Mouse (Mus musculus): ENCODE measurements around the gene Dvl1. TPM values are rescaled to one million over a fixed set of nuclear protein-coding genes. Genes with fewer than 3 reads are reported as not detected.

Gene Dvl1
- polyA plus RNA-seq, 1 experiment: 98.5 TPM

GRCm38 (mm10) chr4:155895216-155895615, 48.0 kb downstream of the Dvl1 start:
- no peak for DNase-seq (ENCODE audit: low read depth in 1 of 2, low spot score in 2 of 2)

GRCm38 (mm10) chr4:155895826-155896225, 48.6 kb downstream of the Dvl1 start:
- Histone ChIP-seq H3K27ac (ENCODE audit: insufficient read depth, low read length) (no peak overlapping the region), H3K4me3 (ENCODE audit: extremely low read depth, insufficient read depth, insufficient read length) (no peak overlapping the region), H3K27me3 (ENCODE audit: control insufficient read depth, insufficient read depth, low read length) (no peaks in the 10 kb centered on the region), H3K4me1 (ENCODE audit: control insufficient read depth, insufficient read depth, insufficient read length) (peaks cover 20% of the 10 kb centered on the region), H3K36me3 (ENCODE audit: control insufficient read depth, insufficient read depth, low read length) (peaks cover 15% of the 10 kb centered on the region)
- TF ChIP-seq POLR2A (IDR thresholded peaks at IDR 0.05; ENCODE audit: low read depth, low read length): no peak
- TF ChIP-seq CTCF (IDR thresholded peaks at IDR 0.05; ENCODE audit: extremely low read depth, insufficient read depth, insufficient read length, insufficient replicate concordance): no peak
- WGBS: 71% methylated on average over 4 of the region's 4 CpGs
- no peak for DNase-seq (ENCODE audit: low read depth in 1 of 2, low spot score in 2 of 2)

More at GRCm38 (mm10) chr4:155895216-155895615, 48.0 kb downstream of the Dvl1 start:
- Histone ChIP-seq H3K4me3 (ENCODE audit: extremely low read depth, insufficient read depth, insufficient read length) (no peak overlapping the region), H3K27me3 (ENCODE audit: control insufficient read depth, insufficient read depth, low read length) (no peaks in the 10 kb centered on the region), H3K4me1 (ENCODE audit: control insufficient read depth, insufficient read depth, insufficient read length) (peaks cover 23% of the 10 kb centered on the region), H3K27ac (ENCODE audit: insufficient read depth, low read length) (peak overlapping the region; percentile 18; the same call in 1 of the 2 replicates), H3K36me3 (ENCODE audit: control insufficient read depth, insufficient read depth, low read length) (peaks cover 11% of the 10 kb centered on the region)
- TF ChIP-seq POLR2A (IDR thresholded peaks at IDR 0.05; ENCODE audit: low read depth, low read length) (no peak), CTCF (IDR thresholded peaks at IDR 0.05; ENCODE audit: extremely low read depth, insufficient read depth, insufficient read length, insufficient replicate concordance) (no peak)
- 86% methylated on average over 6 of the region's 6 CpGs for whole genome bisulfite sequencing

- Histone ChIP-seq H3K27me3 (ENCODE audit: control insufficient read depth, insufficient read depth, low read length) (no peaks in the 10 kb centered on the region), H3K4me3 (ENCODE audit: extremely low read depth, insufficient read depth, insufficient read length) (no peak overlapping the region), H3K27ac (ENCODE audit: insufficient read depth, low read length) (no peak overlapping the region), H3K4me1 (ENCODE audit: control insufficient read depth, insufficient read depth, insufficient read length) (peaks cover 17% of the 10 kb centered on the region; the same call in 1 of the 2 replicates), H3K36me3 (ENCODE audit: control insufficient read depth, insufficient read depth, low read length) (peaks cover 19% of the 10 kb centered on the region)
- TF ChIP-seq CTCF (IDR thresholded peaks at IDR 0.05; ENCODE audit: extremely low read depth, insufficient read depth, insufficient read length, insufficient replicate concordance): no peak
- 97% methylated on average over 12 of the region's 12 CpGs for WGBS
- DNase-seq (ENCODE audit: low read depth in 1 of 2, low spot score in 2 of 2): no peak
These were observed 49.3 kb downstream of the Dvl1 start for GRCm38 (mm10) chr4:155896461-155896860.

- no peaks in the 10 kb centered on the region for H3K27me3 ChIP-seq (ENCODE audit: control insufficient read depth, insufficient read depth, low read length)
- DNase-seq (ENCODE audit: low read depth in 1 of 2, low spot score in 2 of 2): no peak
- H3K27ac ChIP-seq (ENCODE audit: insufficient read depth, low read length): no peak overlapping the region
- 99% methylated on average over 2 of the region's 2 CpGs for WGBS
- H3K36me3 ChIP-seq (ENCODE audit: control insufficient read depth, insufficient read depth, low read length): peaks cover 35% of the 10 kb centered on the region
- H3K4me1 ChIP-seq (ENCODE audit: control insufficient read depth, insufficient read depth, insufficient read length): peaks cover 10% of the 10 kb centered on the region; the same call in 1 of the 2 replicates
- no peak overlapping the region for H3K4me3 ChIP-seq (ENCODE audit: extremely low read depth, insufficient read depth, insufficient read length)
- TF ChIP-seq CTCF (IDR thresholded peaks at IDR 0.05; ENCODE audit: extremely low read depth, insufficient read depth, insufficient read length, insufficient replicate concordance) (no peak), POLR2A (IDR thresholded peaks at IDR 0.05; ENCODE audit: low read depth, low read length) (no peak)
These were observed 51.1 kb downstream of the Dvl1 start for GRCm38 (mm10) chr4:155898318-155898717.

- H3K36me3 ChIP-seq (ENCODE audit: control insufficient read depth, insufficient read depth, low read length): peaks cover 37% of the 10 kb centered on the region
- DNase-seq (ENCODE audit: low read depth in 1 of 2, low spot score in 2 of 2): no peak
These were observed 52.2 kb downstream of the Dvl1 start for GRCm38 (mm10) chr4:155899355-155899754.

GRCm38 (mm10) chr4:155901205-155901604, 54.0 kb downstream of the Dvl1 start:
- no peak for DNase-seq (ENCODE audit: low read depth in 1 of 2, low spot score in 2 of 2)
- WGBS: 66% methylated on average over 3 of the region's 3 CpGs
- no peak overlapping the region for H3K4me3 ChIP-seq (ENCODE audit: extremely low read depth, insufficient read depth, insufficient read length)
- H3K36me3 ChIP-seq (ENCODE audit: control insufficient read depth, insufficient read depth, low read length): peaks cover 40% of the 10 kb centered on the region
- no peak for TF ChIP-seq POLR2A (IDR thresholded peaks at IDR 0.05; ENCODE audit: low read depth, low read length)
- TF ChIP-seq CTCF (IDR thresholded peaks at IDR 0.05; ENCODE audit: extremely low read depth, insufficient read depth, insufficient read length, insufficient replicate concordance): no peak
- H3K27me3 ChIP-seq (ENCODE audit: control insufficient read depth, insufficient read depth, low read length): no peaks in the 10 kb centered on the region
- no peaks in the 10 kb centered on the region for H3K4me1 ChIP-seq (ENCODE audit: control insufficient read depth, insufficient read depth, insufficient read length)
- no peak overlapping the region for H3K27ac ChIP-seq (ENCODE audit: insufficient read depth, low read length)

More at GRCm38 (mm10) chr4:155899355-155899754, 52.2 kb downstream of the Dvl1 start:
- no peak for TF ChIP-seq CTCF (IDR thresholded peaks at IDR 0.05; ENCODE audit: extremely low read depth, insufficient read depth, insufficient read length, insufficient replicate concordance)
- no peak for TF ChIP-seq POLR2A (IDR thresholded peaks at IDR 0.05; ENCODE audit: low read depth, low read length)
- Histone ChIP-seq H3K27me3 (ENCODE audit: control insufficient read depth, insufficient read depth, low read length) (no peaks in the 10 kb centered on the region), H3K4me3 (ENCODE audit: extremely low read depth, insufficient read depth, insufficient read length) (no peak overlapping the region), H3K27ac (ENCODE audit: insufficient read depth, low read length) (no peak overlapping the region), H3K4me1 (ENCODE audit: control insufficient read depth, insufficient read depth, insufficient read length) (peaks cover 4% of the 10 kb centered on the region; the same call in 1 of the 2 replicates)
- WGBS: 94% methylated on average over 7 of the region's 7 CpGs

GRCm38 (mm10) chr4:155903246-155903645, 56.0 kb downstream of the Dvl1 start:
- 94% methylated on average over 13 of the region's 13 CpGs for WGBS
- no peak overlapping the region for H3K4me3 ChIP-seq (ENCODE audit: extremely low read depth, insufficient read depth, insufficient read length)
- no peak for DNase-seq (ENCODE audit: low read depth in 1 of 2, low spot score in 2 of 2)
- H3K4me1 ChIP-seq (ENCODE audit: control insufficient read depth, insufficient read depth, insufficient read length): no peaks in the 10 kb centered on the region
- H3K27ac ChIP-seq (ENCODE audit: insufficient read depth, low read length): no peak overlapping the region
- no peaks in the 10 kb centered on the region for H3K27me3 ChIP-seq (ENCODE audit: control insufficient read depth, insufficient read depth, low read length)
- H3K36me3 ChIP-seq (ENCODE audit: control insufficient read depth, insufficient read depth, low read length): peaks cover 40% of the 10 kb centered on the region
- no peak for TF ChIP-seq CTCF (IDR thresholded peaks at IDR 0.05; ENCODE audit: extremely low read depth, insufficient read depth, insufficient read length, insufficient replicate concordance)
- TF ChIP-seq POLR2A (IDR thresholded peaks at IDR 0.05; ENCODE audit: low read depth, low read length): no peak

Data from spleen, adult 2 months (tissue).